Mouse (Mus musculus) liver, embryonic 16.5 days (tissue): ENCODE results near the gene Lgals8. TPM values are rescaled to one million over a fixed set of nuclear protein-coding genes. Genes with fewer than 3 reads are reported as not detected.
A peak's percentile ranks its signal among the peaks of the same experiment; 100 is the strongest.
"Not testable (repeated sequence)": the region's sequence is repeated elsewhere in the genome, so short reads cannot be mapped to it uniquely, and the experiment has no call there.

Experiments used
- ATAC-seq: fragments of 200-750 bp; cut with Nextera tagmentation; 2 replicates; pipeline ENCODE4 v1.8.0; 2017; ENCODE audit warnings: low read depth, mild to moderate bottlenecking, moderate number of reproducible peaks, moderate library complexity
- H3K27ac ChIP-seq: fragments of 300-500 bp; sonication (generic); 2 replicates; pipeline ENCODE4 v1.5.1; 2014; ENCODE audit warnings: mild to moderate bottlenecking, low read length
- H3K27me3 ChIP-seq: fragments of 300-500 bp; sonication (generic); 2 replicates; pipeline ENCODE4 v1.6.1; 2014; ENCODE audit warnings: low read depth, low read length, mixed read lengths; ENCODE audit not compliant: control insufficient read depth, insufficient read depth
- H3K36me3 ChIP-seq: fragments of 300-500 bp; sonication (generic); 2 replicates; pipeline ENCODE4 v1.6.1; 2014; ENCODE audit warnings: mild to moderate bottlenecking; ENCODE audit not compliant: control insufficient read depth, insufficient read depth
- H3K4me1 ChIP-seq: fragments of 300-500 bp; sonication (generic); 2 replicates; pipeline ENCODE4 v1.6.1; 2014; ENCODE audit warnings: low read depth, low read length, mixed read lengths; ENCODE audit not compliant: control insufficient read depth
- H3K4me2 ChIP-seq: fragments of 300-500 bp; sonication (generic); 2 replicates; pipeline ENCODE4 v1.6.1; 2014; ENCODE audit warnings: low read depth, low read length, mixed read lengths
- H3K4me3 ChIP-seq: fragments of 300-500 bp; sonication (generic); 2 replicates; pipeline ENCODE4 v1.5.1; 2014; ENCODE audit warnings: low read depth, mild to moderate bottlenecking, low read length
- H3K9ac ChIP-seq: fragments of 300-500 bp; sonication (generic); 2 replicates; pipeline ENCODE4 v1.6.1; 2014; ENCODE audit warnings: low read depth, low read length
- H3K9me3 ChIP-seq: fragments of 300-500 bp; sonication (generic); replicated peaks from 2 replicates; pipeline ENCODE4 v1.6.1; 2016; ENCODE audit warnings: low read length; ENCODE audit not compliant: control insufficient read depth
- WGBS: fragments of 180-500 bp; shearing (Covaris S2); extraction: QIAGEN DNeasy Blood & Tissue Kit; methylation state at CpG from one replicate; pipeline ENCODE4 v1.1.7; 2014; ENCODE audit not compliant: insufficient replicate concordance; 5-methylcytosine and 5-hydroxymethylcytosine counted together
- polyA plus RNA-seq: library from polyadenylated mRNA; unstranded; fragments of >200 nt; fragmentation: Nextera tagmentation; extraction: Ambion mirVana; gene quantifications from 2 replicates; pipeline ENCODE4 v1.2.1, GENCODE M21; 2015

Gene Lgals8
- polyA plus RNA-seq, 1 experiment from 2014 or later: 15.7 TPM

- WGBS: 54% methylated on average over 1 of the region's 1 CpGs
- Histone ChIP-seq H3K27ac (no peak overlapping the region), H3K9ac (no peak overlapping the region), H3K36me3 (no peaks in the 10 kb centered on the region), H3K4me3 (no peak overlapping the region), H3K4me2 (no peak overlapping the region), H3K27me3 (no peaks in the 10 kb centered on the region), H3K9me3 (no peaks in the 10 kb centered on the region), H3K4me1 (no peaks in the 10 kb centered on the region)
- no peak for ATAC-seq
These were observed 3.7 kb upstream of the Lgals8 start for GRCm38 (mm10) chr13:12468488-12468887.

- H3K9me3 ChIP-seq, H3K9ac ChIP-seq, H3K4me2 ChIP-seq, H3K4me1 ChIP-seq, H3K27ac ChIP-seq, H3K27me3 ChIP-seq, H3K36me3 ChIP-seq, ATAC-seq, H3K4me3 ChIP-seq: not testable (repeated sequence)
- 65% methylated on average over 6 of the region's 6 CpGs for WGBS
These were observed 585 bp downstream of the Lgals8 start for GRCm38 (mm10) chr13:12464159-12464558.

- Histone ChIP-seq H3K9ac (no peak overlapping the region), H3K4me1 (peaks cover 8% of the 10 kb centered on the region), H3K4me2 (no peak overlapping the region), H3K27ac (peak overlapping the region; percentile 47; the same call in 1 of the 2 replicates), H3K4me3 (no peak overlapping the region), H3K27me3 (no peaks in the 10 kb centered on the region), H3K36me3 (peaks cover 2% of the 10 kb centered on the region; the same call in 1 of the 2 replicates), H3K9me3 (no peaks in the 10 kb centered on the region)
- ATAC-seq: no peak
- 55% methylated on average over 4 of the region's 4 CpGs for WGBS
These were observed 2.1 kb downstream of the Lgals8 start for GRCm38 (mm10) chr13:12462623-12463022.

- peak overlapping the region; percentile 94 for H3K4me3 ChIP-seq
- peak overlapping the region; percentile 88 for H3K4me2 ChIP-seq
- WGBS: 3% methylated on average over 7 of the region's 7 CpGs
- no peak for ATAC-seq
- no peaks in the 10 kb centered on the region for H3K27me3 ChIP-seq
- H3K36me3 ChIP-seq: peaks cover 2% of the 10 kb centered on the region; the same call in 1 of the 2 replicates
- H3K4me1 ChIP-seq: peaks cover 8% of the 10 kb centered on the region
- H3K27ac ChIP-seq: peak overlapping the region; percentile 47
- H3K9me3 ChIP-seq: no peaks in the 10 kb centered on the region
- H3K9ac ChIP-seq: peak overlapping the region; percentile 94; the same call in 1 of the 2 replicates
These were observed 3.0 kb downstream of the Lgals8 start for GRCm38 (mm10) chr13:12461730-12462119.

- under 1% methylated on average over 59 of the region's 59 CpGs for WGBS
- ATAC-seq: peak; percentile 96
- Histone ChIP-seq H3K27me3 (no peaks in the 10 kb centered on the region), H3K9ac (peak overlapping the region; percentile 94), H3K36me3 (peaks cover 2% of the 10 kb centered on the region; the same call in 1 of the 2 replicates), H3K9me3 (no peaks in the 10 kb centered on the region), H3K27ac (peak overlapping the region; percentile 85), H3K4me3 (peak overlapping the region; percentile 94), H3K4me2 (peak overlapping the region; percentile 88), H3K4me1 (peaks cover 8% of the 10 kb centered on the region)
These were observed 3.6 kb downstream of the Lgals8 start for GRCm38 (mm10) chr13:12460881-12461729.

- H3K9ac ChIP-seq: peak overlapping the region; percentile 94
- no peaks in the 10 kb centered on the region for H3K27me3 ChIP-seq
- ATAC-seq: no peak; the same call in 1 of the 2 replicates
- 0% methylated on average over 8 of the region's 8 CpGs for WGBS
- peaks cover 8% of the 10 kb centered on the region for H3K4me1 ChIP-seq
- peak overlapping the region; percentile 88 for H3K4me2 ChIP-seq
- peak overlapping the region; percentile 85 for H3K27ac ChIP-seq
- H3K4me3 ChIP-seq: peak overlapping the region; percentile 94
- H3K9me3 ChIP-seq: no peaks in the 10 kb centered on the region
- H3K36me3 ChIP-seq: peaks cover 2% of the 10 kb centered on the region; the same call in 1 of the 2 replicates
These were observed 4.3 kb downstream of the Lgals8 start for GRCm38 (mm10) chr13:12460443-12460842.

- peaks cover 7% of the 10 kb centered on the region for H3K36me3 ChIP-seq
- WGBS: 71% methylated on average over 7 of the region's 7 CpGs
- no peak overlapping the region for H3K27ac ChIP-seq
- no peak for ATAC-seq
- no peak overlapping the region for H3K4me2 ChIP-seq
- H3K4me3 ChIP-seq: no peak overlapping the region
- H3K9ac ChIP-seq: no peak overlapping the region
- H3K9me3 ChIP-seq: no peaks in the 10 kb centered on the region
- H3K27me3 ChIP-seq: no peaks in the 10 kb centered on the region
- H3K4me1 ChIP-seq: peaks cover 4% of the 10 kb centered on the region
These were observed 8.0 kb downstream of the Lgals8 start for GRCm38 (mm10) chr13:12456711-12457110.

GRCm38 (mm10) chr13:12454686-12455390, 9.9 kb downstream of the Lgals8 start:
- H3K27ac ChIP-seq: no peak overlapping the region
- peaks cover 7% of the 10 kb centered on the region for H3K36me3 ChIP-seq
- H3K9me3 ChIP-seq: no peaks in the 10 kb centered on the region
- 74% methylated on average over 7 of the region's 7 CpGs for WGBS
- no peak overlapping the region for H3K4me2 ChIP-seq
- no peak overlapping the region for H3K9ac ChIP-seq
- H3K27me3 ChIP-seq: no peaks in the 10 kb centered on the region
- H3K4me3 ChIP-seq: no peak overlapping the region
- ATAC-seq: no peak
- peaks cover 1% of the 10 kb centered on the region for H3K4me1 ChIP-seq

GRCm38 (mm10) chr13:12453150-12453549, 11.6 kb downstream of the Lgals8 start:
- no peaks in the 10 kb centered on the region; the same call in 1 of the 2 replicates for H3K4me1 ChIP-seq
- H3K36me3 ChIP-seq: peaks cover 5% of the 10 kb centered on the region; the same call in 1 of the 2 replicates
- no peak for ATAC-seq
- no peaks in the 10 kb centered on the region for H3K27me3 ChIP-seq
- H3K27ac ChIP-seq: no peak overlapping the region
- H3K9ac ChIP-seq: no peak overlapping the region
- no peak overlapping the region for H3K4me3 ChIP-seq
- H3K9me3 ChIP-seq: no peaks in the 10 kb centered on the region
- H3K4me2 ChIP-seq: no peak overlapping the region
- 84% methylated on average over 14 of the region's 14 CpGs for WGBS
